Mouse (Mus musculus) testis, adult 2 months (tissue): ENCODE results near the gene Dtnb. TPM values are rescaled to one million over a fixed set of nuclear protein-coding genes. Genes with fewer than 3 reads are reported as not detected.

ENCODE experiments used
- H3K27ac ChIP-seq: fragments of 200-500 bp; 2 replicates; pipeline ENCODE4 v1.5.1; 2012; ENCODE audit warnings: low read depth, low read length; ENCODE audit not compliant: control insufficient read depth, insufficient read depth
- H3K27me3 ChIP-seq: fragments of 200-500 bp; 2 replicates; pipeline ENCODE4 v1.6.1; 2012; ENCODE audit warnings: mild to moderate bottlenecking, low read length, moderate library complexity; ENCODE audit not compliant: control insufficient read depth, insufficient read depth
- H3K36me3 ChIP-seq: fragments of 200-500 bp; 2 replicates; pipeline ENCODE4 v1.6.1; 2012; ENCODE audit warnings: mild to moderate bottlenecking, low read length; ENCODE audit not compliant: control insufficient read depth, insufficient read depth
- H3K4me1 ChIP-seq: fragments of 200-500 bp; 2 replicates; pipeline ENCODE4 v1.6.1; 2012; ENCODE audit warnings: low read length; ENCODE audit not compliant: control insufficient read depth, insufficient read depth
- H3K4me3 ChIP-seq: fragments of 200-500 bp; 2 replicates; pipeline ENCODE4 v1.5.1; 2012; ENCODE audit warnings: low read depth, mild to moderate bottlenecking, low read length, moderate library complexity, mixed read lengths; ENCODE audit not compliant: control insufficient read depth
- CTCF ChIP-seq: fragments of 200-500 bp; IDR thresholded peaks from 2 replicates; pipeline ENCODE4 v1.5.1; 2012; ENCODE audit warnings: low read depth, mild to moderate bottlenecking, inconsistent platforms, low read length, moderate library complexity; ENCODE audit not compliant: control insufficient read depth, insufficient read depth, insufficient replicate concordance
- POLR2A ChIP-seq: fragments of 200-500 bp; IDR thresholded peaks from 2 replicates; pipeline ENCODE4 v1.6.1; 2012; ENCODE audit warnings: low read depth, mild to moderate bottlenecking, inconsistent platforms, low read length, moderate library complexity; ENCODE audit not compliant: control insufficient read depth
- polyA plus RNA-seq: library from polyadenylated mRNA; depleted of rRNA; stranded (reverse); fragments of >200 nt; gene quantifications from 2 replicates; pipeline ENCODE4 v1.2.3, GENCODE M21; 2012

Gene Dtnb
- polyA plus RNA-seq, 1 experiment, result 146 TPM

- no peaks in the 10 kb centered on the region for H3K36me3 ChIP-seq
- no peak overlapping the region for H3K4me3 ChIP-seq
- TF ChIP-seq POLR2A (no peak), CTCF (no peak)
- H3K27me3 ChIP-seq, result no peaks in the 10 kb centered on the region
- H3K4me1 ChIP-seq, result no peaks in the 10 kb centered on the region; the same call in 1 of the 2 replicates
- H3K27ac ChIP-seq, result no peak overlapping the region
Measured at GRCm38 (mm10) chr12:3660985-3661635, 88.9 kb downstream of the Dtnb start.

- no peaks in the 10 kb centered on the region; the same call in 1 of the 2 replicates for H3K4me1 ChIP-seq
- H3K27ac ChIP-seq, result no peak overlapping the region
- no peak overlapping the region for H3K4me3 ChIP-seq
- TF ChIP-seq POLR2A (no peak), CTCF (no peak)
- no peaks in the 10 kb centered on the region; the same call in 1 of the 2 replicates for H3K36me3 ChIP-seq
- H3K27me3 ChIP-seq, result no peaks in the 10 kb centered on the region
Measured at GRCm38 (mm10) chr12:3662660-3663059, 90.5 kb downstream of the Dtnb start.

- TF ChIP-seq CTCF, result no peak
- no peak for TF ChIP-seq POLR2A
- no peaks in the 10 kb centered on the region; the same call in 1 of the 2 replicates for H3K4me1 ChIP-seq
- no peak overlapping the region for H3K4me3 ChIP-seq
- H3K27me3 ChIP-seq, result no peaks in the 10 kb centered on the region
- no peaks in the 10 kb centered on the region; the same call in 1 of the 2 replicates for H3K36me3 ChIP-seq
- no peak overlapping the region for H3K27ac ChIP-seq
Measured at GRCm38 (mm10) chr12:3663386-3663785, 91.2 kb downstream of the Dtnb start.

- Histone ChIP-seq H3K27me3 (no peaks in the 10 kb centered on the region), H3K4me3 (no peak overlapping the region), H3K36me3 (no peaks in the 10 kb centered on the region; the same call in 1 of the 2 replicates), H3K27ac (no peak overlapping the region), H3K4me1 (no peaks in the 10 kb centered on the region)
- TF ChIP-seq CTCF, result no peak
- TF ChIP-seq POLR2A, result no peak
Measured at GRCm38 (mm10) chr12:3669971-3670381, 97.8 kb downstream of the Dtnb start.

GRCm38 (mm10) chr12:3671117-3671516 is 98.9 kb downstream of the Dtnb start:
- no peaks in the 10 kb centered on the region for H3K4me1 ChIP-seq
- no peaks in the 10 kb centered on the region for H3K27me3 ChIP-seq
- H3K4me3 ChIP-seq, result no peak overlapping the region
- no peaks in the 10 kb centered on the region; the same call in 1 of the 2 replicates for H3K36me3 ChIP-seq
- H3K27ac ChIP-seq, result no peak overlapping the region
- no peak for TF ChIP-seq CTCF
- TF ChIP-seq POLR2A, result no peak

GRCm38 (mm10) chr12:3672786-3673185 is 100.6 kb downstream of the Dtnb start:
- H3K36me3 ChIP-seq, result no peaks in the 10 kb centered on the region
- H3K4me3 ChIP-seq, result no peak overlapping the region
- no peaks in the 10 kb centered on the region for H3K4me1 ChIP-seq
- no peak overlapping the region for H3K27ac ChIP-seq
- no peak for TF ChIP-seq POLR2A
- TF ChIP-seq CTCF, result no peak
- H3K27me3 ChIP-seq, result no peaks in the 10 kb centered on the region

GRCm38 (mm10) chr12:3673886-3674285 is 101.7 kb downstream of the Dtnb start:
- Histone ChIP-seq H3K36me3 (no peaks in the 10 kb centered on the region), H3K27me3 (no peaks in the 10 kb centered on the region), H3K27ac (no peak overlapping the region), H3K4me3 (no peak overlapping the region), H3K4me1 (no peaks in the 10 kb centered on the region)
- TF ChIP-seq POLR2A (no peak), CTCF (no peak)

GRCm38 (mm10) chr12:3674913-3675312 is 102.7 kb downstream of the Dtnb start:
- H3K4me3 ChIP-seq, result no peak overlapping the region
- H3K27me3 ChIP-seq, result no peaks in the 10 kb centered on the region
- no peak for TF ChIP-seq CTCF
- no peak for TF ChIP-seq POLR2A
- H3K36me3 ChIP-seq, result no peaks in the 10 kb centered on the region
- H3K27ac ChIP-seq, result no peak overlapping the region
- no peaks in the 10 kb centered on the region for H3K4me1 ChIP-seq
